Mouse (Mus musculus) thymus, postnatal 36 days (tissue): ENCODE measurements at regions not wholly inside any gene's neighbourhood (a gene's known extent, or its start where the extent isn't known, plus 50 kb on each side); places are given as distances from the start of the nearest gene placed in this dataset.

Experiments
- DNase-seq, 2 experiments: peaks; one replicate each; pipeline ENCODE4 v3.0.0; 2022; ENCODE audit warnings: mixed read lengths in 2 of 2

DNA sequence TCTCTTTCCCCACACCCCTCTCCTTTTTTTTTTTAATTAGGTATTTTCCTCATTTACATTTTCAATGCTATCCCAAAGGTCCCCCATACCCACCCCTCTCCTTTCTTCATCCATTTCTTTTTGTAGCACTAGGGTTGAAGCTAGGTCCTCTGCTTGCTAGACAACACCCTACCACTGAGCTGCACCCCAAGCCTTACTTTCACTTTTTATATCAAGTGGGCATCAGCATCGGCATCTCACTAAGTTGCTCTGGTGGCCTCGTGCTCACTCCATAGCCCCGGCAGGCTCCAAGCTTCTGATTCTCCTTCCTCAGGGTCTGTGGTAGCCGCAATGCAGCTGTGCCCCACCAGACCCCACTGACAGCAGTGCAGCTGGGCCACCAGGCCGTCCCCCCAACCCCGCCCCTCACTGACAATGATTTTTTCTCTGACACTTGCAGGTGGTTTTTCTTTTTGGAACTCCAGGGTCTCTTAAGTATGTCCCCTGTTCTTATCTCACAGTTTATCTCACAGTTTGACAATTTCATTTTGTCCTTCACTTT lies 77.5 kb downstream of the Nufip1 start:
- DNase-seq, result peak; percentile 77 to 86

DNA sequence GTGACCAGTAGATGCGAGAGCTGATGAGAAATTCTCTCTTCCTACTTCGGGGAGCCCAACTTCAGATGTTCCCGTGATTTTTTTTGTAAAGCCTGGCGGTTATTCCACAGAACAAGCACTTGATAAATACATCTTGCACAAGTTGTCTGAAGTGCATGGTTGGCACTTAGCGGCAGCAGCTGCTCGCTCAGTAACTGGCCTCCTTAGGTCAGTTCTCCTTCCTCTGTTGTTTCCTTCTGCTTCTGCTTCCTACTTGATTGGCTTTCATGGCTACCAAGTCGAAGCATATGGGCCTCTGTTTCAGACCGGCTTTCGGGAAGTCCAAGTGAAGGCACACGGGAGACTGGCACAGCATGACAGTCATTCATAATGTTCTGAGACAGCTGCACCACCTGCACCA lies 84.6 kb downstream of the Nufip1 start:
- DNase-seq, result no peak

DNA sequence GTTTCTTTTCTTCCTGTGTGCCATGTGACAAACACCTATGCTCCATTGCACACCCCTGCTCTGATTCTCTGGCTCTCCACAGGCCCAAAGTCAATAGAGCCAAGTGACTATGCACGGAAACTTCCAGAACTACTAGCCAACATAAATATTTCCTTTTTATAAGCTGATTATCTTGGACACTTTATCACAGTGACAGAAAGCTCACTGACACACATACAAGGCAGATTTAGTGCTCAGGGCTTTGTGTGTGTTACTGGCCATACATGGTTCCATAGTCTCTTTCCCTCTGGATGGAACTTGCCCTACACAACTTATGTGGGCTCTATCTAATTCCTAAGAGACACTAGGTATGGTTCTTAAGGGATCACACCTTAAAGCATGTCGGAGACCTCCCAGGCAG lies 86.7 kb downstream of the Nufip1 start:
- DNase-seq, result no peak

DNA sequence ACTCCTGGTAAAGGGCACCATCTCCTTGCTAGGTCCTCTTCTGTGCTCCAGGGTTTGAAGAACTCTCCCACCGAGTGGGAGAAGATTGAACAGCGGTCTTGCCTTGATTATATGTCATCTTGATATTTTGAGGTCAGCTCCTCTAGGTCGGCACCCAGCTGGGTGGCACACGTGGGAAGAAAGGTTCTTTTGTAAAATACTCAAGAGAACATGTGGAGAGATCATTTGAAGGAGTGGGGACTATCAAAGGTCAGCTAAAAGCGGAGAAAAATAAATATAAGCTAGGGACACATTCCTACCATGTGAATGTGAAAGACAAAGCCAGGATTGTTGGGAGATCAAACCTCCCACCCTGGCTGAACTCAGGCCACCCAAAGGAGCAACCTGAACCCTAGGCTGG lies 87.7 kb downstream of the Nufip1 start:
- DNase-seq, result no peak

DNA sequence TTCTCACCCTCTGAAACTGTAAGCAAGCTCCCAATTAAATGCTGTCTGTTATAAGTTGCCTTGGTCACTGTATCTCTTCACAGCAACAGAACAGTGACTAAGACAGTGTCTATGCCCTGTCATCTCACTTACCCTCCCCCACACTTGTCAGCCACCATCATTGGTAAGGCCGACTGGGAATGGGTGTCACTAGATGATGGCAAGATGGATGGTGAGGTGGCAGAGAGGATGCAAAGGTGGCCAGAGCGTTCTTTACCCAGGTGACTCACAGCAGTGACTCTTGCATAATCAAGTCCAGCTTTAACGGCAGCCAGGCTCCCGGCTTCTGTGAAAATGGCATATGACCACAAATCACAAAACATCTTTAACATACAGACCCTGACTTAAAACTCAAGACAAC lies 91.9 kb downstream of the Nufip1 start:
- no peak for DNase-seq

DNA sequence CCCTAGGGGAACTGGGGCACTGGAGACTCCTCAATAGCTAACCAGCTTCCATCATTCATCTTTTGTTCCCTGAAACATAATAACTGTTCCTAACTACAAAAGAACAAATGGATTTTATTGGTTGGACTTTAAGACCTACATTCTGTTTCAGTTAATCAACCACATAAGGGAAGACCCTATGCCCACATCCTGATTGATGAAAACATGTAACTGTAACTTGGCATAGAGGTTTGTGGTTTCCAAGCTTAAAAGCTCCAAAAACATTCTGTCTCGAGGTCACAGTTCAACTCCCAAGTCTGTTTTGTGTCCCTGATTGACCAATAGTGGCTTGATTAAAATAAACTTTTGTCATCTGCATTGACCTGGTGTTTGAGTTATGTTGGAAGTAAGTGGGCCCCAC lies 92.4 kb downstream of the Nufip1 start:
- no peak for DNase-seq

DNA sequence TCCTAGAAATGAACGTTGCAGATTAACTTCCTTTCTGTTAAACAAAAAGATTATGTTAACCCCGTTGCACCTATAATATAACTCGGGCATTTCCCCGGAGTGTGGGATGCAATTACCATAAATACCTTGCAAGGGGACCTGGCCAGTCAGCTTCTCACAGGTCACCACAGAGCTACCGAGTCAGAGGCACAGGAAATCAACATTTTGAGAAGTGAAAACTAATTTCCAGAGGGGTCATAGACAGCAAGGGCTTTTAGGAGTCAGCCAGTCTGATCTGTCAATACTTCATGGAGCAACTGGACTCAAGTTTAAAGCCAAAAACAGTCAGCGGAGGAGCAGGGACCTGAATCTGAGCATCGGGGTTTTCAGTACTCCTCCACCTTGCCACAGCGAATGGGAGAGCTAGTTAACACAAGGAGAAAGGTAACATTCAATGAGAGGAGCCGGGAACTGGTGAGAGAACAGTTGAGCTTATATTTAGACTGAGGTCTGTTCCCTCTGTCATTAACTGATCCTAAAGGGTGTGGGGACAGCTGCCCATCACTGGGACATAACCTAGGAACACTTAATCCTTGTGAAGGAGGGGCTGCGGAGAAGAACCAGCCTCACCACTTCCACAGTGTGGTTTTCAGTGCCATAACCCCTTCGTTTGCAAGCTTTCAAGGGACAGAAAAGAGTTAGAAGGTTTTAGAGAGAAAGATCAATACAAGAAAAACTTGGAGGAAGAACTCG lies 105.9 kb downstream of the Nufip1 start:
- DNase-seq, result no peak

DNA sequence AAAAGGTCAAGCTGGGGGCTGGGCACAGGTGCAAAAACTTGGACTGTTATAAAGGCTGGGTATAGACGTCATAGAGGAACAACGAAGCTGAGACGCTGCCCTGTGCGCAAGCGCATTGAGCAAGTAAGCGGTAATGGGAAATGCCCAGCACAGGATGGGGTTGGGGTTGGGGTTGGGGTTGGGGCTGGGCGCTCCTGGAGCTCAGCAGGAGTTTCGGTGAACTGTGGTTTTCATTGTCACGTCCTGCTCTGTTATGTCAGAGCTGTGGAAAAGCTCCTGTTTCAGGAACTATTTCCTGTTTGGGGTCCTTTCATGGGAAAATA lies 106.4 kb downstream of the Nufip1 start:
- DNase-seq, result peak; percentile 66 to 80

DNA sequence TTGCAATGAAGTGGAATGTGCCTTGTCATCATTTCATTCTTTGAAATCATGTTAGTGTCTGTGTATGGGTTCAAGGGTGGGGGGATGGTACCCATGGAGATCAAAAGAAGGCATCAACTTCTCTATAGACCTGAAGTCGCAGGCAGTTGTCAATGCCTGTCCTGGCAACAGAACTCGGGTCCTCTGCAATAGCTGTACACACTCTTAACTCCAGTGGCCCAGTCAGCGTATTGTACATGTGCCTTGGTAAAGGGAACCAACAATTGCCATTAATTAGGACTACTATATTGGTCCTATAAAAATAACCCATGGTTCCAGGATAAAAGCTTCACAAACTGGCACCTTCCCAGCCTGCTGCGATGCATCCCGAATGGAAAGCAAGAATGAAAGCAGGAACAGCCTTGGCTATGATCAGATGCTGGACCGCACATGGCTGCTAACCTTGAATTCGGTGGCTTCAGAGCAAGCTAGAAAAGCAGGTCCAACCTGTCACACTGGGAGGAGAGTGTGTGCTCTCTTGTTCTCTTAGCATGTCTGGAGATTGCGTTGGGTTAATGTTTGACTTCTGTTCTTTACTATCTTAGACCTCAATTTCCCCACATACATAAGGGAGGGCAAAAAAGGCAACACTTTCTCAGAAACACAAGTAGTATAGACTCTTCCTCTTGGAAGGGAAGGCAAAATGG lies 107.0 kb downstream of the Nufip1 start:
- DNase-seq, result no peak

DNA sequence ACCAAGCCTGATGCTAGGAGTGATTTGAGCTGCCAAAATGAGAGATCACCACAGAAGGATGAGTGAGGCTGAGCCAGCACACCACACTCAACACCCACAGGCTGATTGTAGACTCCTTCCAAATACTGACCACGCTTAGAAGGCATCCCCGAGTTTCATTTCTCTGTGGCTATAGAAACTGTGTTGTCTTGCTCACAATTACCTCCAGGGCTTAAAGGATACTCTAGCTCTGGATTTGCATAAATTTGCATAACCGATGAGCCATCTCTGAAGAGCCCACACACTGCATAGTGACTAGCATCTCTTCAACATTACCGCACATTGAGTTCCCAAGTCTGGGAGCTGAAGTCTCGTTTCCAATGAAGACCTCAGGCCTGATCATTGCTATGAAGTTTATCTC lies 110.3 kb downstream of the Nufip1 start:
- no peak for DNase-seq

DNA sequence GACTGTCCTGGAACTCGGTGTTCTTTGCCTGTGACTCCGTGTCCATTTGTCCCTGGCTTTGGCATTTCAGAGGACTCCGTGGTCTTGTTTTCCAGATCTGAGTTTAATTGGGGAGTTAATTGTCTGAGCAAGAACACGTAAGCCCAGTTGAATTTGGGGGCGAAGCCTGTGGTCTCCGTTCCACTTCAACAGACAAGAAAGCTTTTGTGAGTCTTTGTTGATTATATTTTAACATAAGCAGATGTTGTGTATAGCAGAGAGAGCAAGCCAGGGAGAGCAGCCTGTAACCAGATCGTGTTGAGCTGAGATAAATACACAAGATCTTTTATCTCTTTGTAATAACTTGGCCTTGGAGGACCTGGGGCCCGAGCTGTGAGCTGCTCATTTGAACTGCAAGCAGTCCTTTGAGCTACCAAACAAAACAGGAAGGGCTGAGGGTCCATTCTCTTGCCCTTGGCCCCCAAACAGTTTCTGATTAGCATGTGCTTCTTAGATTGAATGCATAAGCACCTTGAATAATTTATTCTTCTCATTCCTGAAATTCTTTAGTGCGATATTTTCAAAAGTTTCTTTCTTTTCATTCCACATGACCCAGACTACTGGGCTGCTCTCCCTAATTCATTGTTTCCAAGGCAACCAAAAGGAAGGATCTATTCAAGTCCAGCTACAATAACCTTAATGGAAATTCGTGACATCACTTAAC lies 111.1 kb downstream of the Nufip1 start:
- DNase-seq, result no peak

DNA sequence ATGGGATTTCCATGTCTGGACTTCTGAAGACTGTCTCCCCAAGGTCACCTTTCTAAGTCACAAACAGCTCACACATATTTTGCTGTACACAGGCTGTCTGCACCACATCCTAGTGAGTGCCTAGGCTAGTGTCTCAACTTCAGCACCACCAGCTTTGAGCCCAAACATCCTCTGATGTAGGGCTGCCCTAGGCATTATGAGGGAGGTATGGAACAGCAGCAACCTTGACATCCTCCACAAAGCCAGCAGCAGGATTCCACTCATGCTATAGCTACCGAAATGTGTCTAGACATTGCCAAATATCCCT lies 111.6 kb downstream of the Nufip1 start:
- no peak for DNase-seq

DNA sequence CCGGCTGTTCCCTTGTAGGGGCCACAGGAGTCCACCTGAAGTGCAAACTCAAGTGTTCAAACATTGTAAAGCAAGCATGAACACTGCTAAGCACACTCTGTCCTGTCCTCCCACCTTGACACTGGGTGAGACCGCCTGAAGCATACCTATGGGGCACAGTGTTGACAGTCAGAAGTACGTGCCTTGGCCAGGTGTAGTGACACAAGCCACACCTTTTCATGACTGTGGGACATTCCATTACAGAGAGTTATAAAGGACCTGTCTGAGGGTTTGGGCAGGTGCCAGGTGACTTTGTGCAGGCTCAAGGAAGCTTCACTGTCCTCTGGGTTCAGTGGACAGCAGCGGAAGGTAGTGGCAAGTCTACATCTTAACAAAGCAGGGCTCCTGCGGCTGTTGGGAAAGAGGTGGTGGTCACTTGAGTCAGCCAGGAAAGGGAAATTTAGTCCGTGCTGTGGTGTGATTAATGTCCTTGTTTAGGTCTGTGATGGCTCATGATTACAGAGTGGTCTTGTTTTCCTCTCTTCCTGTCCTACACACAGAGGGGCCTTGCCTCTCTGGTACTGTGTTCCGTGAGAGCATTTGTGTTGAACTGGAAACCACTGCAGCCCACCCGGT lies 112.5 kb downstream of the Nufip1 start:
- DNase-seq, result no peak

DNA sequence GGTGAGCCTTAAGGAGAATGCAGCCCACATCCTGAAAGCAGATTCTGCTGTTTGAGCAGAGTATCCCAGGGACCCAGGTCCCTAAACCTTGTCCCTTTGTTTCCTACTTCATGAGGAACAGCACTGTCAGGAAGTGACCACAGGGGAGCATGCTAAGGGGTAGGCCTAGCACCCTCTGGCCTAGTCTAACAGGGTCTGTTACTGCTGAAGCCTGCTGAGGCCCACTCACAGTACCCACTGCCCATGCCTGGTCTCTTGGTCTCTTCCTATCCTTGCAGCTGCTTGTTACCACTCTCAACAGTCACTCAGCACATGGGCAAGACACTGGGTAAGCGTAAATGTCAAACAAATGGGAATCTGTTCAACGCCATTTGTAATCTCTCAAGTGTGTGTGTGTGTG lies 113.2 kb downstream of the Nufip1 start:
- DNase-seq, result no peak

DNA sequence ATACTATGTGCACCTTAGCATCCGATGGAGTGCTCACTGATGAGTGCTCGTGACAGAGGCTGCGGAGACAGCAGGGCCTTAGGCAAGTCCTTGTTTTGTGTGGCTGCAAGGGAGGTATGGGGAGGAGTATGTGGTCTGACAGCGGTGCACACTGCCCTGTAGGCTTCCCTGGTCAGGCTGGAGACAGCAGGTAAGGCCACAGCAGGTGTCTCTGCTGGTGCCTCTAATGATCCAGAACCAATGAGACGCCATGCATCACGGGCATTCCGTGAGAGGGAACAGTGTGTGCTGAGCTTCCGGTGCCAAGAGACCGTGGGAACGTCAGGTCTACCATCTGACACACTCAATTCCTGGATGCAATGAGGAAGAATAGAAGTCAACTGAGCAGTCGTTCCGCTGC lies 114.8 kb downstream of the Nufip1 start:
- no peak for DNase-seq

DNA sequence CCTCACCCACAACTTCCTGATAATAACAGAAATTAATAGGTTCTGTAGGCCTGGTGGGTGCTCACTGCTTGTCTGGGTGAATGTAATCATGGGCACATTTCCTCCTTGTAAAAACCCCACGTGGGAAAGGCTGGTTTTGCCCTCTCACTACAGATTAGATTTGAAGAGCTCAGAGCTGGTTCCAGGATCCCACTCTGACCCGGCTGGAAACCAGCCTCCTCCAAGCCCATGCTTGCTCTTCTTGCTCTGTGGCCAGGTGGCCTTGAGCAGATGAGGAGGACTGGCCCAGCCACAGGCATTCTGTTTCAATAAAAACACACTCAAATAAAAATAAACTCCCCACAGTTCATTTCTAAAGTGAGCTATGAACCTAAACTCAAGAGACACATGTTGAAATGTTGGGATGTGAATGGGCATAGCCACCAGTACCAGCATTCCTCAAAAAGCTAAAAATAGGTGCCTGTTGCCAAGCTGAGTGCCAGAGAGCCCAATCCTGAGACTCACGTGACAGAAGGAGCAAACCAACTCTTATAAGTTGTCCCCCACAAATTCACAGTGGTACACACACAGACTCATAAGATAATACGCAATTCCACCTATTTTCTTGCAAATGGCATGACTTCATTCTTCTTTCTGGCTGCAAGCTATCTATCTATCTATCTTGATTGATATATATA lies 116.1 kb downstream of the Nufip1 start:
- no peak for DNase-seq

DNA sequence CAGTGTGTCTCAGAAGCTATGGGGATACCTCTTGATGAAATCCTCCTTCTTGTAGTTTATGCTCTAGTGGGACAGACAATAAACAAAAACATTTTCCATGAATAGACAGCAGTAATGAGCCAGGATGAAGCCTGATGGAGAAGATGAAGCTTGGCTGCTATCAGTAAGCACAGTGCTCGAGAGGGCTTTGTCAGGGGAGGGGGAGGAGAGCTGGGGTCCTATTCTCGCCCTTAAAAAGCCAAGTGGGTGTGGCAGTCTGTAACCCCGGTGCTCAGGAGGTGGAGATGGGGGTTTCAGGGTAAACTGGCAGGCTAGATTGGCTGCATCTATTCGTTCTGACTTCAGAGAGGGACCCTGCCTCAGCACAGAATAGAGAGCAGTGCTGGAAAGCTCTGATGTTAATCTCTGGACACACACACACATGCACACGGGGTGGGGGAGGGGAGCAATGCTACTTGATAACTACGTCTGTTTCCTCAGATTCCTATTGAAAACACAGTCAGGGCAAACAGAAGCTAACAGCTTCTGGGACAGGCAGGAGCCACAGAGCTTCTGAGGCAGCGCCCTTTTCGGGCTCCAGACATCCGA lies 118.4 kb downstream of the Nufip1 start:
- DNase-seq, result no peak

DNA sequence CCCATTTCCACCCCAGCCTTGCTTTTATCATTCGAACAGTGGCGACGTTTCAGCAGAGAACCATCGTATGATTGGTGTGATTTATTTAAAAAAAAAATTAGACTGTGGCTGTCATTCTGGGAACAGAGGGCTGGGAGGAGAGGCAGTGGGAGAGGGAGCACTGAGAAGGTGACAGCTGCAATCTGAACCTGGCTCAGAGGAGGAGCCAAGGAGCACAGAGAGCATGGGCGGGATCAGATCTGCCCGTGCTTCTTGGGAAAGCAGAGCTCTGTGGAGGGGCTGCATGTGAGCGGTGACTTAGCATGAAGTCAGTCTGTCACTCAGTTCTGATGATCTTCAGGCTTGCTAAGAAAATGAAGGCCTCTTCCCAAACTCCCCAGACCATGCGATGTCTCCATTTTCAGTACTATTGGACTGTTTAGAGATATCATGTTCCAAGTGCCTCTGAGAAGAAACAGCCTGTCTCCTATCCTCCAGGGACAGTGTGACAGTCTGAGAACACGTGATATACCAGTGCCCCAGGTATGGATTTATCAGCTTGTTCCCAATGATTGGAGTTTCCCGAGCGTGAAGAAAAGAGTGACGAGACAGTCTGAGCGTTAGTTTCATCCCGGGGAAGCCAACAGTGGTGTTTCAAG lies 129.3 kb downstream of the Nufip1 start:
- DNase-seq, result no peak

DNA sequence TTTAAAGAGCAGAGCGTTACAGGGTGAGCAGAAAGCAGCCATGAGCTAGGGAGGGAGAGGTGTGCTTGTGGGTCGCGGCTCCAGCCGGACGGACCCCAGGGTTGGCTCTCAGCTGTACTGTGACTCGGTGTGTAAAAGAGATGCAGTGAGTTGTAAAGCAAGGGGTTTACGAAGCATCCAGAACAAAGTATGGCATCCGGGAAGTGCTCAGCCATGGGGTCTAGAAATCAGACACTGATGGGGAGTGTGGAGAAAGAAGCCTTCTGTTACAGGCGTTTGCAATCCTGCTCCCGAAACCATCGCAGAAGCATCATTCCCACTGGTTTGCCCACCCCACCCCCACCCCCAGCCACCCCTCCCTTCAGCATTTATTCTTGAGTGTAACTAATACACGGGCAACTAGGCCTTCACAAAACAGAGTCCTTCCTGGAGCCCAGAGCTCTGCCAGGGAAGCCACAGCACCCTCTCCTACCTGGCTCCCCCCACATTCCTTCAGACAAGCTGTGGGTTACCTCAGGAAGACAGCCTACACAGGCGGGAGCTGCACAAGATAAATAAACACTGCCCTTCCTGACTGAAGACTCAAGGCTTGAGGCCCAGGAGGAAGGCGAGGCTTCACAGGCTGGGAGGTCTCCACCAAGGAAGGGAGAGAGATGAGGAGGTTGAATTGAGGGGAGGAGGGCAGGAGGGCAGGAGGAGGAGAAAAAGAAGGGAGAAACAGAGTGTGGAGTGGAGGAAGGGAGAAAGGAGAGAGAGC lies 133.1 kb downstream of the Nufip1 start:
- DNase-seq, result no peak

DNA sequence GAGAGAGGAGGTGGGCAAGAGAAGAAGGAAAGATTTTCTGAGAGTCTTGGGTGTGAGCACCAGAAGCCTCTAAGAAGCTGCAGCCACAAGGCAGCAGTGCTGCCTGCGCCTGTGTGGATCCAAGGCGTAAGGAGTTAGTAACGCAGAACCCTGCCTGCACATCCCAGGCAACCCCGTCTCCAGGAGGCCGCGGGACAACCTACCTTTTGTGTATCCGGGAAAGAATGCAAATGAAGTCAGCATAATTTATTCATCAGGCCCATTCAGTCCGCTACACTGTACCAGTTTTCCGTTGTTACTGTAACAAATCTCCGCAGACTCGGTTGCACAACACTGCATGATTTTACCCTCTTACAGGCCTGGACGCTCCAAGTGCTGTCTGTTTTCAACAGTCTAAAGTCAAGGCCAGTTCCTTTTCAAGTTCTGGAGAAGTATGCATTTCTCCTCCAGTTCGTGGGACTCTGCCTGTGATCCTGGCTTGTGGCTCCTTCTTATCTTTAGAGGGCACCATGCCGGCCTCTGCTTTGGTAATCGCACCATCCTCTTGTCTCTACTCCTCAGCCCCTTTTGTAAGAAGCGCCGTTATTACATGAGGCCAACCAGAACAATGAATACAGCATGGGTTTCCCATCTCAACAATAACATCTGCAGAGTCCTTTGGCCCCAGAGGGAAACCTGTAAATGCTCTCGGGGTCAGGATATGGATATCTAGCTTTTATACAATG lies 133.8 kb downstream of the Nufip1 start:
- no peak for DNase-seq

DNA sequence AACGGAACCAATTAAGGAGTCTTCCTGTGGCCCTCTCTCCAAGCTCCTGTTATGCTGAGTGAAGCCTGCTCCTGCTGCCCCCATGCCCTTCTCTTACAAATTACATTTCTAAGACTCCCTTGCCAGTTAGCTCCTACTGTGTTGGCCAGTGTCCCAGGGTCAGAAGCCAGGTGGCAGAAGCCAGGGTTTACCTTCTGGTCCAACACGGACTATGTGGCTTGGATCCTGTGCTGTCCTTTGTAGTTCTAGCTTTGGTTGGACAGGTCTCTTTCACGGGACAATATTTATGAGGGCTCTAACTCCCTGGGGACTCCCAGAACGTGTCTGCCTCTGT lies 134.3 kb downstream of the Nufip1 start:
- DNase-seq, result no peak
